8 mouse cellular contexts compared by ENCODE assay signal in genomic region chr6:30673764-30674561, GRCm38 (mm10). TPM values are rescaled to one million over a fixed set of nuclear protein-coding genes. Genes with fewer than 3 reads are reported as not detected.
DNase-seq lines count a peak whose midpoint lies in the region; ATAC-seq and TF ChIP-seq lines count a peak whose summit lies in the region.

No protein-coding gene starts in this region.

- 12% methylated on average over 14 of the region's 14 CpGs for WGBS in forebrain, embryonic 16.5 days
- 28% methylated on average over 14 of the region's 14 CpGs for whole genome bisulfite sequencing in intestine, postnatal 0 days

- no peak for TF ChIP-seq CTCF in MEL (IDR thresholded peaks at IDR 0.05 in 2 of 3, conservative IDR thresholded peaks at IDR 0.05 in 1 of 3; ENCODE audit: control insufficient read depth in 1 of 3, insufficient read depth in 1 of 3, low read depth in 2 of 3, low read length in 3 of 3, poor library complexity in 1 of 3, severe bottlenecking in 1 of 3)
- no peak for TF ChIP-seq CTCF in intestine, postnatal 0 days (IDR thresholded peaks at IDR 0.05; ENCODE audit: low read depth)

- TF ChIP-seq RAD21 in MEL (IDR thresholded peaks at IDR 0.05; ENCODE audit: low read depth, low read length): no peak

- no peak for TF ChIP-seq POLR2A in MEL (IDR thresholded peaks at IDR 0.05; ENCODE audit: control insufficient read depth in 1 of 2, insufficient read depth in 1 of 2, low read depth in 1 of 2, low read length in 2 of 2, poor library complexity in 1 of 2)

- ATAC-seq in forebrain, embryonic 16.5 days: peak; percentile 45
- ATAC-seq in intestine, postnatal 0 days: no peak

- peaks cover 19 to 21% of the 10 kb centered on the region in 2 experiments for H3K4me1 ChIP-seq in MEL (ENCODE audit: control insufficient read depth in 1 of 2, insufficient read depth in 2 of 2, low read length in 2 of 2)
- peaks cover 36% of the 10 kb centered on the region for H3K4me1 ChIP-seq in forebrain, embryonic 16.5 days (replicated peaks; ENCODE audit: control insufficient read depth, insufficient read depth, low read length)
- 0 out of 2 replicates have a peak, but pooled peaks cover 6% of the 10 kb centered on the region for H3K4me1 ChIP-seq in intestine, postnatal 0 days (replicated peaks; ENCODE audit: control insufficient read depth, insufficient read depth, low read length)

- no peaks in the 10 kb centered on the region for H3K79me2 ChIP-seq in MEL (ENCODE audit: control insufficient read depth, insufficient read depth, low read length, poor library complexity)

- DNase-seq in adrenal gland, adult (ENCODE audit: inconsistent age in 2 of 2, low spot score in 1 of 2): peak; percentile 50 to 80
- no peak for DNase-seq in adrenal gland, postnatal 4 days (ENCODE audit: low spot score in 2 of 2)
- peak; percentile 50 for DNase-seq in MEL (ENCODE audit: low read depth, low spot score)
- DNase-seq in lung, postnatal 4 days: peak; percentile 44 to 75
- no peak for DNase-seq in spleen, adult 12 weeks (ENCODE audit: low spot score)
- DNase-seq in left cerebral cortex, postnatal 25 days (ENCODE audit: low spot score in 2 of 2): no peak

- H3K27ac ChIP-seq in MEL (ENCODE audit: control insufficient read depth, low read depth, low read length): no peak overlapping the region
- peak overlapping the region; percentile 91 for H3K27ac ChIP-seq in forebrain, embryonic 16.5 days (ENCODE audit: low read length)
- no peak overlapping the region for H3K27ac ChIP-seq in intestine, postnatal 0 days (ENCODE audit: low read depth, low read length)

- H3K36me3 ChIP-seq in MEL (ENCODE audit: control insufficient read depth in 1 of 2, insufficient read depth in 2 of 2, low read length in 2 of 2): peaks cover 0 to 31% of the 10 kb centered on the region in 2 experiments; a peak in 2 of 4 replicates
- H3K36me3 ChIP-seq in forebrain, embryonic 16.5 days (ENCODE audit: control insufficient read depth, insufficient read depth): no peaks in the 10 kb centered on the region
- H3K36me3 ChIP-seq in intestine, postnatal 0 days (ENCODE audit: control insufficient read depth, insufficient read depth): no peaks in the 10 kb centered on the region

- no peaks in the 10 kb centered on the region for H3K27me3 ChIP-seq in MEL (ENCODE audit: control insufficient read depth in 1 of 2, insufficient read depth in 2 of 2, low read length in 2 of 2)
- no peaks in the 10 kb centered on the region for H3K27me3 ChIP-seq in forebrain, embryonic 16.5 days (replicated peaks; ENCODE audit: control insufficient read depth, insufficient read depth, low read length)
- no peaks in the 10 kb centered on the region for H3K27me3 ChIP-seq in intestine, postnatal 0 days (replicated peaks; ENCODE audit: control insufficient read depth, insufficient read depth, low read length)

- TF ChIP-seq EP300 in MEL (IDR thresholded peaks at IDR 0.05; ENCODE audit: low read depth in 1 of 2, low read length in 2 of 2): peak; percentile 78 to 84

- peak overlapping the region; percentile 53 for H3K4me2 ChIP-seq in forebrain, embryonic 16.5 days (ENCODE audit: low read length)
- peak overlapping the region; percentile 58 for H3K4me2 ChIP-seq in intestine, postnatal 0 days (replicated peaks; ENCODE audit: low read depth)

- no peaks in the 10 kb centered on the region for H3K9me3 ChIP-seq in MEL (replicated peaks; ENCODE audit: insufficient read depth, low read length)
- no peaks in the 10 kb centered on the region for H3K9me3 ChIP-seq in forebrain, embryonic 16.5 days (ENCODE audit: control insufficient read depth, low read length)
- H3K9me3 ChIP-seq in intestine, postnatal 0 days (ENCODE audit: control insufficient read depth): no peaks in the 10 kb centered on the region

- intact Hi-C loops in left cerebral cortex, postnatal 25 days (cut with DNase I): no loop called here

- H3K4me3 ChIP-seq in MEL (ENCODE audit: control insufficient read depth in 1 of 2, insufficient read depth in 1 of 2, low read depth in 2 of 2, low read length in 2 of 2): peak overlapping the region in 1 of 2 experiments; percentile 26; a peak in 2 of 4 replicates
- H3K4me3 ChIP-seq in forebrain, embryonic 16.5 days (replicated peaks; ENCODE audit: low read length): no peak overlapping the region
- 0 out of 2 replicates have a peak overlapping the region, but pooled peaks have one; percentile 11 for H3K4me3 ChIP-seq in intestine, postnatal 0 days (ENCODE audit: low read depth, low read length)

- H3K9ac ChIP-seq in MEL (ENCODE audit: control insufficient read depth, low read depth, low read length, poor library complexity, severe bottlenecking): no peak overlapping the region
- peak overlapping the region; percentile 49 for H3K9ac ChIP-seq in forebrain, embryonic 16.5 days (replicated peaks; ENCODE audit: low read depth, low read length)
- H3K9ac ChIP-seq in intestine, postnatal 0 days (ENCODE audit: low read depth, low read length): no peak overlapping the region

TF ChIP-seq in MEL, 35 proteins besides CTCF, POLR2A, EP300 and RAD21 (continues in another document):
- no peak for TF ChIP-seq MAX (IDR thresholded peaks at IDR 0.05; ENCODE audit: low read length)
- 0 out of 2 replicates have a peak, but pooled peaks have one; percentile 9 for TF ChIP-seq BHLHE40 (IDR thresholded peaks at IDR 0.05; ENCODE audit: borderline replicate concordance, low read depth, low read length)
- TF ChIP-seq JUND (IDR thresholded peaks at IDR 0.05; ENCODE audit: low read depth, low read length): no peak
- TF ChIP-seq MAZ (IDR thresholded peaks at IDR 0.05; ENCODE audit: low read depth, low read length): no peak
- peak; percentile 41 for TF ChIP-seq ETS1 (IDR thresholded peaks at IDR 0.05; ENCODE audit: low read depth, low read length)
- TF ChIP-seq UBTF (IDR thresholded peaks at IDR 0.05; ENCODE audit: borderline replicate concordance, insufficient read depth, low read depth, low read length): no peak
- TF ChIP-seq CHD1 (IDR thresholded peaks at IDR 0.05; ENCODE audit: low read depth, low read length): no peak
- TF ChIP-seq MYC (IDR thresholded peaks at IDR 0.05; ENCODE audit: low read depth, low read length): no peak
- no peak for TF ChIP-seq NELFE (IDR thresholded peaks at IDR 0.05; ENCODE audit: low read depth, low read length)
- no peak for TF ChIP-seq SIN3A (IDR thresholded peaks at IDR 0.05; ENCODE audit: low read length)
- TF ChIP-seq MYB (IDR thresholded peaks at IDR 0.05; ENCODE audit: low read depth, low read length): peak; percentile 47; the same call in 1 of the 2 replicates
- TF ChIP-seq KAT2A (conservative IDR thresholded peaks at IDR 0.05; ENCODE audit: low read depth, low read length): no peak
- no peak for TF ChIP-seq NRF1 (IDR thresholded peaks at IDR 0.05; ENCODE audit: insufficient read depth, low read depth, low read length, poor library complexity, severe bottlenecking)
- TF ChIP-seq ZKSCAN1 (IDR thresholded peaks at IDR 0.05; ENCODE audit: low read depth, low read length): no peak
- no peak for TF ChIP-seq CHD2 (IDR thresholded peaks at IDR 0.05; ENCODE audit: low read length)
- no peak for TF ChIP-seq MAFK (IDR thresholded peaks at IDR 0.05; ENCODE audit: borderline replicate concordance, low read depth, low read length)
- no peak for TF ChIP-seq ZMIZ1 (IDR thresholded peaks at IDR 0.05; ENCODE audit: low read depth, low read length)
- TF ChIP-seq E2F4 (IDR thresholded peaks at IDR 0.05; ENCODE audit: borderline replicate concordance, low read depth, low read length): no peak
- TF ChIP-seq MEF2A (IDR thresholded peaks at IDR 0.05; ENCODE audit: extremely low read depth, insufficient replicate concordance, low read depth, low read length, poor library complexity, severe bottlenecking): no peak
- peak; percentile 70 for TF ChIP-seq TCF12 (IDR thresholded peaks at IDR 0.05; ENCODE audit: low read depth, low read length)
- no peak for TF ChIP-seq POLR2AphosphoS5 (IDR thresholded peaks at IDR 0.05; ENCODE audit: borderline replicate concordance, low read depth, low read length)
- no peak for TF ChIP-seq HCFC1 (IDR thresholded peaks at IDR 0.05; ENCODE audit: low read depth, low read length)
- TF ChIP-seq ZC3H11A (IDR thresholded peaks at IDR 0.05; ENCODE audit: low read depth, low read length): no peak
- no peak for TF ChIP-seq SMC3 (IDR thresholded peaks at IDR 0.05; ENCODE audit: low read depth, low read length)
- TF ChIP-seq GATA1 (IDR thresholded peaks at IDR 0.05; ENCODE audit: low read depth, low read length): peak; percentile 85
- no peak for TF ChIP-seq MXI1 (IDR thresholded peaks at IDR 0.05; ENCODE audit: low read depth, low read length)
- no peak for TF ChIP-seq TBP (IDR thresholded peaks at IDR 0.05; ENCODE audit: low read depth, low read length)

RNA-seq across cellular contexts. Expression of gene Cep41, which starts 19.6 kb away (rescaled TPM):
- 10 to 100 TPM in 1 of 2 experiments, 1 to 10 TPM in 1; 9.3 to 10.2 TPM for total RNA-seq in adrenal gland, postnatal 4 days (2021)
- total RNA-seq in MEL (2012; rRNA removed): 9.2 and 9.8 TPM in 2 replicates
- 10 to 100 TPM in 1 of 2 experiments, not detected in 1; 12.0 TPM for polyA plus RNA-seq in MEL (2012; ENCODE audit: insufficient read depth in 1 of 2, insufficient read length in 2 of 2, low read depth in 1 of 2, low replicate concordance in 2 of 2, missing spikeins in 1 of 2)
- polyA plus RNA-seq in forebrain, embryonic 16.5 days (2015; fragmentation: Nextera tagmentation; extraction: Ambion mirVana): 15.2 and 15.3 TPM in 2 replicates
- polyA plus RNA-seq in intestine, postnatal 0 days (2015; fragmentation: Nextera tagmentation; extraction: Ambion mirVana): 3.7 and 4.4 TPM in 2 replicates
- 1 to 10 TPM; 7.5 to 8.1 TPM for total RNA-seq in left cerebral cortex, postnatal 25 days (2021)

RNA-seq across cellular contexts. Expression of gene Cpa1, which starts 34.9 kb away (rescaled TPM):
- total RNA-seq in adrenal gland, postnatal 4 days (2021): 100 to 1,000 TPM in 1 of 2 experiments, under 1 TPM in 1; 0.96 to 609 TPM
- total RNA-seq in MEL (2012; rRNA removed): not detected in 2 replicates
- polyA plus RNA-seq in MEL (2012; ENCODE audit: insufficient read depth in 1 of 2, insufficient read length in 2 of 2, low read depth in 1 of 2, low replicate concordance in 2 of 2, missing spikeins in 1 of 2): not detected
- polyA plus RNA-seq in forebrain, embryonic 16.5 days (2015; fragmentation: Nextera tagmentation; extraction: Ambion mirVana): 0.56 and 0.66 TPM in 2 replicates
- polyA plus RNA-seq in intestine, postnatal 0 days (2015; fragmentation: Nextera tagmentation; extraction: Ambion mirVana): 3.5 and 4.1 TPM in 2 replicates
- total RNA-seq in left cerebral cortex, postnatal 25 days (2021): not detected

RNA-seq across cellular contexts. Expression of gene Mest, which starts 49.4 kb away (rescaled TPM):
- total RNA-seq in adrenal gland, postnatal 4 days (2021): 100 to 1,000 TPM; 359 to 373 TPM
- total RNA-seq in MEL (2012; rRNA removed): 0.10 and 0.12 TPM in 2 replicates
- polyA plus RNA-seq in MEL (2012; ENCODE audit: insufficient read depth in 1 of 2, insufficient read length in 2 of 2, low read depth in 1 of 2, low replicate concordance in 2 of 2, missing spikeins in 1 of 2): under 1 TPM in 1 of 2 experiments, not detected in 1; 0.31 TPM
- 283 and 328 TPM in 2 replicates for polyA plus RNA-seq in forebrain, embryonic 16.5 days (2015; fragmentation: Nextera tagmentation; extraction: Ambion mirVana)
- polyA plus RNA-seq in intestine, postnatal 0 days (2015; fragmentation: Nextera tagmentation; extraction: Ambion mirVana): 145 and 156 TPM in 2 replicates
- 100 to 1,000 TPM; 120 to 124 TPM for total RNA-seq in left cerebral cortex, postnatal 25 days (2021)

Comparison
In these comparisons a context has a peak if more than half of its experiments do, and no peak if none do; other contexts are left out.
1. DNase-seq: peak in adrenal gland, adult (2 of 2), MEL (single experiment) and lung, postnatal 4 days (2 of 2); none in adrenal gland, postnatal 4 days (0 of 2), spleen, adult 12 weeks (single experiment) and left cerebral cortex, postnatal 25 days (0 of 2).
2. RNA of gene Mest, which starts 49.4 kb away (total RNA-seq): 359 to 373 TPM in adrenal gland, postnatal 4 days and 120 to 124 TPM in left cerebral cortex, postnatal 25 days; 0.10 to 0.12 TPM in MEL; every median in the first group is over 100 times any median in the second.